Mouse (Mus musculus): ENCODE results near the gene Tgm7. TPM values are rescaled to one million over a fixed set of nuclear protein-coding genes. Genes with fewer than 3 reads are reported as not detected.

Gene Tgm7
- polyA plus RNA-seq (2017; shearing (Covaris generic)): not detected

DNA sequence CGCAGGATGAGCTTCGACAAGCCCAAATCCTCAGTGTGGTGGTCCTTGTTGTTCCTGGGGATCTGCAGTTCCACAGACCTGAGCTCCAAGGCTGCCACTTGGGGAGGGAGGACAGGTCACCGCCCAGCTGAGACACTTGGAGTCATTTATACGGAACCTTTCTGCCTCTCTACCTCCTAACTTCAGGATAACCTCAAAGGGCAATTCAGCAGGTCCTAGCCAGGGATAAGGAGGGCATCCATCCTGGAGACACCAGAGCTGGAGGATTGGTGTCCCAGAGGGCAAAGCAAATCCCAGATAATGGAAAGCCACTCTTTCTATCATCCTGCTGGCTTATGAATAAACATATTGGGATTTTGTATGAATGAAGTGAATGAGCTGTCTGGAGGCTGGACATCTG lies at the start of gene Tgm7:
Tgm7 (minus strand) TSS at position 101 of the 400 bp plus-strand sequence.

DNA sequence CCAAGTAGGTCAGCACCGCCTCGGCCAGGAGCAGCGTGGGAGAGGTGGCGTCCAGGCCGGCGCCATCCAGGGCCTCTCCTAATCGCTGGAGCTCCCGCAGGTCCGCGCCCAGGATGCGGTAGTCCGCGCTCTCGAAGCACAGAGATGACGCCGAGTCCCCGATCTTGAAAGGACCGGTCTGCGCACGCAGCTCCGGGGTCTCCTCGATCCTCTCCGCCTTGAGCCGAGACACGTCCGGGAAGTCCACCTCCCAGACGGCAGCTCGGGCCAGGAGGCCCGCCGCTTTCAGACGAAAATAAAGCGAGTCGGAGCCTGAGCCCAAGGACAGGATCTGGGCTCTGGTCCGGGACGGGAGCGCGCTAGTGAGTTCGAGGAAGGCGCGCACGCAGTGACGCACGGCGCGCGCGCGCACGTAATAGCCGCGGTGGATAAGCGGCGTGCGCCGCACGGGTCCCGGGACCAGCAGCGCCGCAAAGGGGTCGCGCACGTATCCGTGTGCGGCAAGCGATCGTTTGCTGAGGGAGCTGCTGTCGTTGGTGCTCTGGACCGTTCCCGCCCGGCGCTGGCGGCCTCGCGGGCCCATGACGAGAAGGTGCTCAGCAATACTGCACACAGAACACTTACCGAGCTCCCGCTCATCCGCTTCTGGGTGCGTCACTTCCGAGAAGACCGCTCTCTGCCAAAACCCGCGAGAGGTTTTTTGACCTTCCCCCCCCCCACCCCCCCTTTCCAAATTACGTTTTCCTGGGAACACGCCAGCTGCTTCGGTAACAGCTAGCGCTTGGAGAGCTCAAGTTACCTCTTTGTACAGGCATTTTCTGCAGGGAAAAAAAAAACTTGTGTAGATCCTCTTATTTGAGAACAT lies 30.7 kb upstream of the Tgm7 start, which contains the start of the genes Adal and Lcmt2:
Adal (plus strand) TSS at position 411 of the 865 bp plus-strand sequence.
Lcmt2 (minus strand) TSS at position 636 of the 865 bp plus-strand sequence.

GRCm38 (mm10) chr2:121085480-121086185 lies 24.0 kb downstream of the Tgm7 start, which contains the start of gene Tgm5:
Gene Tgm5 (minus strand): TSS chr2:121085841.

Other genes starting within 250 kb of the Tgm7 start
- gene Ubr1, start 139.1 kb downstream of the Tgm7 start, polyA plus RNA-seq (2017; shearing (Covaris generic)): 44.7 TPM
- gene Tmem62, start 132.8 kb downstream of the Tgm7 start, polyA plus RNA-seq (2017; shearing (Covaris generic)): 25.2 TPM
- 104 TPM for gene Ccndbp1, start 101.4 kb downstream of the Tgm7 start, polyA plus RNA-seq (2017; shearing (Covaris generic))
- not detected for gene Epb42, start 72.7 kb downstream of the Tgm7 start, polyA plus RNA-seq (2017; shearing (Covaris generic))
- not detected for gene Tgm5, start 24.0 kb downstream of the Tgm7 start, polyA plus RNA-seq (2017; shearing (Covaris generic))
- 7.2 TPM for gene Adal, start 30.6 kb upstream of the Tgm7 start, polyA plus RNA-seq (2017; shearing (Covaris generic))
- gene Lcmt2, start 30.9 kb upstream of the Tgm7 start, polyA plus RNA-seq (2017; shearing (Covaris generic)): 14.0 TPM
- gene Tubgcp4, start 60.9 kb upstream of the Tgm7 start, polyA plus RNA-seq (2017; shearing (Covaris generic)): 51.9 TPM
- gene Zscan29, start 61.3 kb upstream of the Tgm7 start, polyA plus RNA-seq (2017; shearing (Covaris generic)): 21.5 TPM
- 69.7 TPM for gene Trp53bp1, start 161.6 kb upstream of the Tgm7 start, polyA plus RNA-seq (2017; shearing (Covaris generic))
- gene Map1a, start 179.8 kb upstream of the Tgm7 start, polyA plus RNA-seq (2017; shearing (Covaris generic)): not detected
- 13.4 TPM for gene Ppip5k1, start 245.6 kb upstream of the Tgm7 start, polyA plus RNA-seq (2017; shearing (Covaris generic))
- not detected for gene Ckmt1, start 247.9 kb upstream of the Tgm7 start, polyA plus RNA-seq (2017; shearing (Covaris generic))

Measured in effector memory CD4-positive, alpha-beta T cell, adult 5 months (primary cell).